Mouse (Mus musculus) heart, adult 2 months (tissue): ENCODE data around the gene Pkm.

Source experiments
- CTCF ChIP-seq: fragments of 200-600 bp; IDR thresholded peaks from 2 replicates; pipeline ENCODE4 v1.8.1; 2022; ENCODE audit warnings: antibody characterized with exemption, mild to moderate bottlenecking, moderate library complexity
- POLR2A ChIP-seq: fragments of 200-500 bp; IDR thresholded peaks from 2 replicates; pipeline ENCODE4 v1.6.1; 2011; ENCODE audit warnings: mild to moderate bottlenecking, low read depth, low read length, control low read depth; ENCODE audit not compliant: insufficient read depth

GRCm38 (mm10) chr9:59667250-59667649 lies 11.1 kb downstream of the Pkm start:
- TF ChIP-seq CTCF, result no peak
- no peak for TF ChIP-seq POLR2A
